Mouse (Mus musculus) adrenal gland, postnatal 14 days (tissue): Measurements from ENCODE around the gene Cox7c. TPM values are rescaled to one million over a fixed set of nuclear protein-coding genes. Genes with fewer than 3 reads are reported as not detected.
"Not testable (repeated sequence)": the region's sequence is repeated elsewhere in the genome, so short reads cannot be mapped to it uniquely, and the experiment has no call there.

ENCODE experiments used
- DNase-seq: peaks from one replicate; pipeline ENCODE4 v3.0.0; 2021; ENCODE audit warnings: mixed read lengths
- long read RNA-seq, 2 experiments: library from polyadenylated mRNA; stranded (forward); transcript quantifications; one replicate each; pipeline ENCODE4 v2.0.0; 2021
- total RNA-seq: library from RNA; stranded (reverse); gene quantifications from 2 replicates; pipeline ENCODE4 v1.2.3, GENCODE M21; 2021

Gene Cox7c
- total RNA-seq, result 667 and 690 TPM in 2 replicates
- long read RNA-seq, experiment 1, transcript Cox7c-201 (3 exons, 315 nt), result minor isoform, 24 of 792 reads
- long read RNA-seq, experiment 1, transcript Cox7c-204 (2 exons, 709 nt), result minor isoform, 10 of 792 reads
- long read RNA-seq, experiment 1, transcript Cox7c-203 (3 exons, 540 nt), result major isoform, 754 of 792 reads
- long read RNA-seq, experiment 1, partial matches to known transcripts, result 1 of 792 reads
- long read RNA-seq, experiment 1, other reads (novel, unspliced or antisense), result 1 of 792 reads
- long read RNA-seq, experiment 2, transcript Cox7c-204 (2 exons, 709 nt), result minor isoform, 14 of 1,050 reads
- long read RNA-seq, experiment 2, transcript Cox7c-201 (3 exons, 315 nt), result minor isoform, 28 of 1,050 reads
- long read RNA-seq, experiment 2, transcript Cox7c-203 (3 exons, 540 nt), result major isoform, 1,003 of 1,050 reads
- long read RNA-seq, experiment 2, partial matches to known transcripts, result 0 of 1,050 reads
- long read RNA-seq, experiment 2, other reads (novel, unspliced or antisense), result 3 of 1,050 reads

DNA sequence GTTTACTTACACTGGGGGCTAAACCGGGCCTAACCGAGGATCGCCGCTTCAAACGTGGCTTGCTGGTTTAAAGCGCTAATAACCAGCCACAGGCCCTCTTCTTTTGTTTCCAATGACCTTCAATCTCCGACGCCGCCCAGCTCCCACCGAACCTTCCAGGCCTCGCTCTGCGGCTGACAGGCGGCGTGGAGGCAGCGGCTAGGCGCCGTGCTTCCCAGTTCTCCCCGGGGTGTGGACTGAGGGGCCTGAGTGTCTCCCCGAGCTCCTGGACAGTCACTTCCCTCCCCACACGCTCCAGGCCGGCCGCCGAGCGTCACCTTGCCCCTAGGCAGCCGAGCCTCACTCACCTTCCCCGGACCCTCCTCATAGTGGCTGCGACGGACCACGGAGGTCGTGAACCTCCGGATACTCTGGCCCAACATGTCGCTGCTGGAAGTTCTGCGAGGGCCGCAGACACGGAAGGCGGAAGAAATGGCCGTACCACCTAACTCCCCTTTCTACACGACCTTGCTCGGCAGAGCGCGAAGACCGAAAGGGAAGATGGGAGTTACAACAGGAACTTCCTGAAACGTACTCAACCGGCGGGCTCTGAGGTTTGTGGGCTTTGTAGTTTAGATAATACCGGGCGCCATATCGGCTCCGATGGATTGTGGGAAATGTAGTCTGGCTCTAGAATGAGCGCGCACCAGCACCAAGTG lies at the start of gene Cox7c:
Cox7c (minus strand) TSS at position 651 of the 698 bp plus-strand sequence.
- DNase-seq, result peak; percentile 90

- DNase-seq, result no peak
Measured at GRCm38 (mm10) chr13:86068011-86068724, 21.5 kb upstream of the Cox7c start.

GRCm38 (mm10) chr13:86067508-86067907 lies 20.8 kb upstream of the Cox7c start:
- DNase-seq, result no peak

DNA sequence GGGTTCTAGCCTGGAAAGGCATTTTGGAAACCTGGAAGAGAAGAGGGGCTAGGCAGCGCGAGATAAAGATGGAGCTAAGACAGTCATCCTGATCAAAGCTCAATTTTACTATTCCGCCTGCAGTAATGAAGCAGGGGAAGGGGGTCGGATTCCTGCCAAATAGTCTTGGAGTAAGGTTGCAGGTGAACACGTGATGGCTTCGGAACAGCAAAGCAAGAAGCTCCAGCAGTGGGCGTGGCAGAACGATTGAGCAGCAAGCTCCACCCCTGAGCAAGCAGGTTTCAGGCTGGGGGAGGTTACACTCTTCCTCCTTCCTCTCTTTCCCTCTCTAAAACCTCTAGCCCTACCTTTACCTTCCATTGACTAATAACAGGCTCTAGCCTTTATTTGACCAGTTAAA lies 7.4 kb upstream of the Cox7c start:
- DNase-seq, result not testable (repeated sequence)

DNA sequence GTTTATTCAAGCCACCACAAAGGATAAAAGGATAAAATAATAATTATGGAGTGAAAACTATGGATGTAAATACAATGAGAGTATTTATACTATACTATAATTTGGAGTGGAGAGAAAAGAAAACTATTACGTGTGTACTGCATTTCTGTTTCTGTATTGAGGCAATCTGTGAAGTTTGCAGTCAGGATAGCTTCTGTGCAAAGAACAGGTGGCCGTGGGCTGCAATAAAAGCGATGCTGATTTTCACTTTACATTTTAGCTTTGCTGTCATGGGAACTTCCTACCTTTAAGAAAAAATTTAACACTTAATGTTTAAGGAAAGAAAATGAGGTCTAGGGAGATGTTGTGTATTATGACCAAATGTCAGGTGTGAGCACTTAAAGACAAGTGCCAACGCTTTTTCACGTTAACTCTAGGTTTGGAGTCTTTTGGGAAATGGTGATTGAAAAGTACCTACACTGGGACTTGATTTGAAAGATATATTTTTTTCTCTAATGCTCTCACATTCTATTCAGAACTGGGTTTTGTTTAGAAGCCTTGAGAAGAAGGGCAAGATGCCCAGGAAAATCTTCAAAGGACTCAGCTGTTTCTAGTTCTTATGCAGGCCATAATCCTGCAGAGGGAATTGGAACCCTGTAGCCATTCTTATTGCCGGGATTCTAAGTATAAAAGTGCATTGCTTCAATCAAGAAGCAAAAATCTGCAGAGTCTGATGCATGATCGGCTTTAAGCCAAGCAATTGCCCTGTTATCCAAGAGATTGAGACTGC lies 41.6 kb downstream of the Cox7c start:
- DNase-seq, result no peak
